Mouse (Mus musculus): Measurements from ENCODE around the gene Il1rl2. TPM values are rescaled to one million over a fixed set of nuclear protein-coding genes. Genes with fewer than 3 reads are reported as not detected.

The Il1rl2 gene
- polyA plus RNA-seq, 1 experiment from 2014 or later: 8.1 TPM

Other genes starting within 250 kb of the Il1rl2 start
- gene Il1r1, start 99.5 kb upstream of the Il1rl2 start, polyA plus RNA-seq (2016; fragmentation: Nextera tagmentation; extraction: Ambion mirVana): 4.2 and 4.5 TPM in 2 replicates
- 0.11 and 0.27 TPM in 2 replicates for gene Il1rl1, start 105.0 kb downstream of the Il1rl2 start, polyA plus RNA-seq (2016; fragmentation: Nextera tagmentation; extraction: Ambion mirVana)
- not detected in 2 replicates for gene Il18r1, start 140.9 kb downstream of the Il1rl2 start, polyA plus RNA-seq (2016; fragmentation: Nextera tagmentation; extraction: Ambion mirVana)
- gene Il18rap, start 190.8 kb downstream of the Il1rl2 start, polyA plus RNA-seq (2016; fragmentation: Nextera tagmentation; extraction: Ambion mirVana): 0.13 and 0.50 TPM in 2 replicates

All from embryonic facial prominence, embryonic 12.5 days (tissue).